Mouse (Mus musculus) thymus, adult 2 months (tissue): ENCODE data around the gene Glis3.

Experiments used
- CTCF ChIP-seq: fragments of 200-500 bp; IDR thresholded peaks from 2 replicates; pipeline ENCODE4 v1.5.1; 2012; ENCODE audit warnings: mild to moderate bottlenecking, control low read depth, low read length, moderate library complexity, borderline replicate concordance; ENCODE audit not compliant: control insufficient read depth, poor library complexity, insufficient read depth; ENCODE audit errors: extremely low read depth
- POLR2A ChIP-seq: fragments of 200-500 bp; IDR thresholded peaks from 2 replicates; pipeline ENCODE4 v1.6.1; 2012; ENCODE audit warnings: mild to moderate bottlenecking, low read length, control low read depth, moderate library complexity; ENCODE audit not compliant: control insufficient read depth, poor library complexity, insufficient read depth; ENCODE audit errors: extremely low read depth

DNA sequence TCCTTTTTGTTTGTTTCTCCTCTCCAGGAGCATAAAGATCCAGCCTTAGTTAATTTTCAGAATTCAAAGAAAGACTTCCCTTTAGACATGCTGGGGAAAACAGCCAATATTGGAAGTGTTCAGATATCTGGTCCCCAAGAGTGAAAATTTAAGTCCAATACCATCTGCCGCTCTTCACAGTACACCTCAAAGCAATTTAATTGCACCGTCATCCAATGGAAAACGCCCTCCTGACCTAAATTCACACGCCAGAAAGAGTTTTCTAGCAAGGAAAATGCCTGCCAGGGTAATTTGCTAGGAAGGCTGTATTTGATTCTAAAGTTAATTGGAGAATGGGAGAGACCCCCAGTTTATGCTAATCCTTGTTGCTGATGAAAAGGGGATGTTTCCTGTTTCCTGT lies 374.4 kb downstream of the Glis3 start:
- no peak for TF ChIP-seq POLR2A
- no peak for TF ChIP-seq CTCF
